Mouse (Mus musculus) c-Kit-positive CD71-positive TER-119-positive erythroid progenitor cells, embryonic 14.5 days (primary cell): Measurements from ENCODE around the gene Padi6.

Experiments
- DNase-seq: peaks from one replicate; pipeline ENCODE4 v3.0.0-alpha.2; 2013; ENCODE audit warnings: low spot score

The Padi6 gene

GRCm38 (mm10) chr4:140747978-140748377 is 5.5 kb upstream of the Padi6 start:
- no peak for DNase-seq

GRCm38 (mm10) chr4:140744654-140745053 is 2.2 kb upstream of the Padi6 start:
- DNase-seq = peak; percentile 66

GRCm38 (mm10) chr4:140743086-140743485 is 643 bp upstream of the Padi6 start:
- no peak for DNase-seq

- DNase-seq = no peak
These were observed 1.0 kb downstream of the Padi6 start for GRCm38 (mm10) chr4:140741401-140741800.

- no peak for DNase-seq
These were observed 1.8 kb downstream of the Padi6 start for GRCm38 (mm10) chr4:140740655-140741054.

- peak; percentile 52 for DNase-seq
These were observed 9.6 kb downstream of the Padi6 start for GRCm38 (mm10) chr4:140732871-140733270.

- DNase-seq = no peak
These were observed 10.8 kb downstream of the Padi6 start for GRCm38 (mm10) chr4:140731654-140732053.

- no peak for DNase-seq
These were observed 15.5 kb downstream of the Padi6 start for GRCm38 (mm10) chr4:140726907-140727306.

- no peak for DNase-seq
These were observed 17.7 kb downstream of the Padi6 start for GRCm38 (mm10) chr4:140724739-140725138.

GRCm38 (mm10) chr4:140723801-140724200 is 18.6 kb downstream of the Padi6 start:
- peak; percentile 57 for DNase-seq

GRCm38 (mm10) chr4:140723192-140723591 is 19.3 kb downstream of the Padi6 start:
- DNase-seq = no peak

- no peak for DNase-seq
These were observed 19.7 kb downstream of the Padi6 start for GRCm38 (mm10) chr4:140722710-140723109.

GRCm38 (mm10) chr4:140721968-140722490 is 20.4 kb downstream of the Padi6 start:
- DNase-seq = no peak

- no peak for DNase-seq
These were observed 22.4 kb downstream of the Padi6 start for GRCm38 (mm10) chr4:140720091-140720490.

- no peak for DNase-seq
These were observed 24.0 kb downstream of the Padi6 start for GRCm38 (mm10) chr4:140718436-140718835.

- no peak for DNase-seq
These were observed 25.4 kb downstream of the Padi6 start for GRCm38 (mm10) chr4:140716994-140717393.

GRCm38 (mm10) chr4:140714586-140714985 is 27.9 kb downstream of the Padi6 start:
- no peak for DNase-seq

GRCm38 (mm10) chr4:140713480-140714365 is 28.7 kb downstream of the Padi6 start:
- peak; percentile 64 for DNase-seq

- no peak for DNase-seq
These were observed 31.1 kb downstream of the Padi6 start for GRCm38 (mm10) chr4:140711360-140711759.

GRCm38 (mm10) chr4:140710781-140711180 is 31.7 kb downstream of the Padi6 start:
- DNase-seq = no peak

GRCm38 (mm10) chr4:140709617-140710016 is 32.8 kb downstream of the Padi6 start:
- DNase-seq = no peak

GRCm38 (mm10) chr4:140709111-140709510 is 33.3 kb downstream of the Padi6 start:
- no peak for DNase-seq

GRCm38 (mm10) chr4:140708297-140708927 is 34.0 kb downstream of the Padi6 start:
- DNase-seq = no peak
